Mouse (Mus musculus) spleen, embryonic (tissue): ENCODE measurements around the gene Phlpp2.

Experiments used
- CTCF ChIA-PET: fragments of 350-600 bp; sonication (Branson Sonifier 250); formaldehyde crosslinking; loops from one replicate; lab custom pipeline; 2022; lab: Charles Lee

The Phlpp2 gene

GRCm38 (mm10) chr8:109895355-109895754, 27.0 kb downstream of the Phlpp2 start:
- CTCF ChIA-PET = no interaction called here

GRCm38 (mm10) chr8:109902379-109902778, 34.0 kb downstream of the Phlpp2 start:
- CTCF ChIA-PET = no interaction called here

- CTCF ChIA-PET = no interaction called here
Observed at GRCm38 (mm10) chr8:109903909-109904469, 35.6 kb downstream of the Phlpp2 start.

- CTCF ChIA-PET = interaction anchor here (0.9 kb wide), 1 partner anchor 12 kb away, joined by 3 read pairs; no protein-coding TSS in a partner anchor
Observed at GRCm38 (mm10) chr8:109904928-109905668, 36.8 kb downstream of the Phlpp2 start.

- CTCF ChIA-PET = no interaction called here
Observed at GRCm38 (mm10) chr8:109906907-109907306, 38.6 kb downstream of the Phlpp2 start.

DNA sequence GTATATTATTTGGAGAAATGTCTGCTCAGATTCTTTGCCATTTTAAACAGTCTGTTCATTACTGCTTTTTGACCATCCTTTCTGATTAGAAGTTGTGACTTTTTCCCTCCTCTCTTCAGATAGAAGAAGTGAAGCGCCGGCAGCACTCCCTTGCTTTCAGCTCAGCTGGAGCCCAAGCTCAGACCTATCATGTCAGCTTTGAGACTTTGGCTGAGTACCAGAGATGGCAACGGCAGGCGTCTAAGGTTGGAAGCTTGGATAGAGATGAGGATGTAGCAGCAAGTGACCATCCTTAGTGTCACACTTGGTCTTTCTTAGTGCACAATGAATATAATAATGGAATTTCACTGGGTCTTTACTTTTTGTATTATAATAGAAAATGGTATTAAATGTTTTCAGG, 39.0 kb downstream of the Phlpp2 start:
- CTCF ChIA-PET = no interaction called here

GRCm38 (mm10) chr8:109917277-109917676, 48.9 kb downstream of the Phlpp2 start:
- CTCF ChIA-PET = interaction anchor here (0.6 to 1.3 kb wide), 3 partner anchors 12 to 81 kb away, joined by 3 to 4 read pairs (median 3); no protein-coding TSS in a partner anchor

DNA sequence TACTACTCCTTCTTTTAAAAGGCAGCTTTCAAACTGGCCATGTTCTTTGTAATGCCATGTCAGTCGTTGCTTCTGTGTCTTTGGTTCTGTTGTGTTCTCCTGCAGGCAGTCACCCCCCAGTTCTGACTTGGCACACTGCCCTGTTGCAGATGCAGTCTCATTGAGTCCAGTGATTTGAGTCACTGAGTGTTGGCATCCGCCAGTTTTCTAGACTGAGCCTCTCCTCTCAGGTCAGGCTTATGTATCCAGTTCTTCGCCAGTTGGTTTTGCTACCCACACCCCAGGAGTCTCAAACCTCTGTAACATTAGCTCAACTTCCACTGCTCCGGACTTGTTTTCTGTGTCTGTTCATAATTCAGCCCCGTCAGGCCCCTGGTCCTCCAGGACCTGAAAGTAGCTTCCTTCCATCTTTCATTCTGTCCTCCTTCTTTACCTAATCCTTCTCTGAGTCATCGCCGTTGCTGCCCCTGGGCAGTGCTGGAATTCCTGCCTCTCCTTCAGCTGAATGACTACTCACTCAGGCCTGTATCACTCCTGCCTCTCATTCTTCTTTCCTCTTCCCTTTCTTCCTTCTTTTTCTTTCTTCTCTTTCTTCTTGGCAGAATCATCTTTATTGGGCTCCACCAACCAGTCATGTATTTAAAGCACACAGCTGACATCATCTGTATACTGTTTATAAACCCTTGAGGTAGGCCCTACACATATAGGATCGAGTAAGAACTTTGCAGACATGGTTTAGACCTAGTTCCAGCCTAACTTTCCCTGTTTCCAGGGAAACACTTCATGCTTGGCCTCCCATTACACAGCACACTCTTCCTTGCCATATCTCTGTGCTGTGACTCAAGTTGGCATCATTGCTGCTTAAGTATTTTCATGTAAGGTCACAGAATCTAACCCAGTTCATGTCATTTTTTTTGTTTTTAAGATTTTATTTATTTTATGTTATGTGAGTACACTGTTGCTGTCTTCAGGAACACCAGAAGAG, 52.4 kb downstream of the Phlpp2 start:
- CTCF ChIA-PET = interaction anchor here (0.6 kb wide), 1 partner anchor 1340 kb away, joined by 3 read pairs; no protein-coding TSS in a partner anchor

- CTCF ChIA-PET = no interaction called here
Observed at GRCm38 (mm10) chr8:109941606-109942360, 73.4 kb downstream of the Phlpp2 start.

DNA sequence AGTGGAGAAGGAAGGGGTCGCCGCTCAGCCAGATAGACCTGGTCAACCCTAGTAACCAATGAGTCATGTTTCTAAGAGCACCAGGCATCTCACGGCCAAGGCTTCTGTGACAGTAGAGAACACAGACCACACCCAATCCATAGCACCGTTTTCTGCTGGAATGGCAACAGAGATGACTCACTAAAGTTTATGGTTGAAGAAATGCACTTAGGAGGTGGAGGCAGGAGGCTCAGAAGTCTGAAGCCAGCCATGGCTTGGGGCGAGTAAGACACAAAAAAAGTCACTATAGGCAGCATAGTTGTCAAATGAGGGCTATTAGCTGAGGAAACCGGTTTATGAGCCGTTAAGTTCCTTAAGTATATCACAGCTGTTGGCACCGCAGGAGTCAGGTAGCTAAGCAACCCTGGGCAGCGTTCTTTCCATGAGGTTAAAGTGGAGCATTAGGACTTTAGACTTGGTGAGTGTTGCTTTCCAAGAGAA, 76.9 kb downstream of the Phlpp2 start:
- CTCF ChIA-PET = no interaction called here

DNA sequence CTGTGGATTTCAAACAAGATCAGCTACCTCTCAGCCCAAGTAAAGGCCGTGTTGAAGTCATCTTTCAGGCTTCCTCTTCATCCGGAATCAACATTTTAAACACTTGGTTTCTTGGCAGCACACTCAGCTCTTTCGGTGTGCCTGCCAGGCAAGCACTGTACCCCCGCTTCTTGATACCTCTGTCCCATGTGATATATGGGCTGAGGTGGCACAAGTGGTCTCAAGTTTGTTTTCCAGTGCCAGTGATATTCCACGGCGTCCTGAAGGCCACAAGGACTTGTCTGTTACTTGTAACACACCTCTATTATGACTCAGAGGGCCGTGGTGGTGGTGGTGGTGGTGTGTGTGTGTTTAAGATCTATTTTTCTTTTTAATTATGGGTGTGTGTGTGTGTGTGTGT, 77.4 kb downstream of the Phlpp2 start:
- CTCF ChIA-PET = no interaction called here

DNA sequence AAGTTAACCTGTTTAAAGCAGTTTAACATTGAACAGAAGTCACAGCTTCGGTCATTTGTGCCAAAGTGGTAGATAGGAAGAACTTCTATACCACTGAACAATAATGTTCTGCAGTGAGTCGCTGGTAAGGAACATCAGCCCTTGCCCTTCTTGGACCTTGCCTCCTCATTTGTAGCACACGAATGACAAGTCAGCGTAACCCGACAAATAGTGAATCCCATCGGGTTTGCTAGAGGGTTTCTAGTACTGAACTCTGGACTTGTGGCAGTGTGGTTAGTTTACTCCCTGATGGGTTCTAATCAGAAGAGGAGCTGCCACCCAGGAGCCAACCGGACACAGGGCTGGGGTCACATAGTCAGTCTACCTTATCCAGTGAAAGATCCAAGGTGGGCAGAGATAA, 77.9 kb downstream of the Phlpp2 start:
- CTCF ChIA-PET = no interaction called here

DNA sequence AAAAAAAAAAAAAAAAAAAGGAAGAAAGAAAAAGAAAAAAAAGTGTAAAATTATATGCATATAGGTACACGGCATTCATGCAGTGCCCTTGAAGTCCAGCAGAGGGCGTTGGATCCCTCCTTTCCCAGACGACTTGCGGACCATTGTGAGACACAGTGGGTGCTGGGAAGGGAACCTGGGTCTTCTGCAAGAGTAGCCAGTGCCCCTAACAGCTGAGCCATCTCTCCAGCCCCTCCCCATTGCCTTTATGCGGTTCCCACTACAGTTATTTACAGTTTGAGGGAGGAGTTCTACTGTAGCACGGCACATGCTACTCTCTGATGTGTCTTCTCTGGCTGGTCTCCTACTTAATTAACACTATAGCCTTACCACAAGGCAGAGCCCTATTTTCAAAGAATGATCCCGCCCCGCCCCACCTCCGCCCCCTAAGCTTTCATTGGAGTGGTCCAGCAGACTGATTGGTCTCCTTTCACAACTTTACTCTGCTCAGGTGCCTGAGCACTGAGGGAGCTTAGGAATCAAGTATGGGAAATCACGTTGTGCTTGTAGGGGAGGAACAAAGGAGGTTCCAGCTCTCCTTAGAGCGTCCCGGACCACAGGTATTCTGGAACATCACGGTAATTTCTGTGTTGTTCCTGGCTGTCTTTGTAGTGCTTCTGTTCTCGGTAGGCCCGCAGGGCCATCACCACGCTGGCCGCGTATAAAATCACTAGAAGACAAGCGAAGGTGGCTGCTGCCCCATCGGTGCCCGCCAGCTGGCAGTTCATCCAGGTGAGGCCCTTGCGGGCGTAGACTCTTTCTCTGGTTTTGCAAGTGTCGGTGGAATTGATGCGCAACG, 79.3 kb downstream of the Phlpp2 start:
- CTCF ChIA-PET = interaction anchor here (0.7 kb wide), 1 partner anchor 23 kb away, joined by 3 read pairs; no protein-coding TSS in a partner anchor

DNA sequence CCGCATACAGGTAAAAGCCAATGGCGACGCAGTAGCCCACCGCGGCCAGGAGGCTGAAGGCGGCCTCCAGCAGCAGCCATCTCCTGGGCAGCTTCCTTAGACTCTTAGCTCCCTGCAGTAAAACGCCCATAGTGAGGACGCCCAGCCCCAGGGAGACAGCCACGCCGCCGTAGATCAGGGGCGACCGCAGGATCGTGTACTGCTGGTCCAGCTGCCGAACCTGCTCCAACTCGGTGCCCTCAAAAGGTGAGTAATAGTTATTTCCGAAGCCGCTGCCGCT, 79.9 kb downstream of the Phlpp2 start:
- CTCF ChIA-PET = no interaction called here

GRCm38 (mm10) chr8:109952171-109952570, 83.8 kb downstream of the Phlpp2 start:
- CTCF ChIA-PET = no interaction called here

- CTCF ChIA-PET = no interaction called here
Observed at GRCm38 (mm10) chr8:109954486-109954948, 86.2 kb downstream of the Phlpp2 start.

- CTCF ChIA-PET = no interaction called here
Observed at GRCm38 (mm10) chr8:109957167-109958028, 89.1 kb downstream of the Phlpp2 start.

DNA sequence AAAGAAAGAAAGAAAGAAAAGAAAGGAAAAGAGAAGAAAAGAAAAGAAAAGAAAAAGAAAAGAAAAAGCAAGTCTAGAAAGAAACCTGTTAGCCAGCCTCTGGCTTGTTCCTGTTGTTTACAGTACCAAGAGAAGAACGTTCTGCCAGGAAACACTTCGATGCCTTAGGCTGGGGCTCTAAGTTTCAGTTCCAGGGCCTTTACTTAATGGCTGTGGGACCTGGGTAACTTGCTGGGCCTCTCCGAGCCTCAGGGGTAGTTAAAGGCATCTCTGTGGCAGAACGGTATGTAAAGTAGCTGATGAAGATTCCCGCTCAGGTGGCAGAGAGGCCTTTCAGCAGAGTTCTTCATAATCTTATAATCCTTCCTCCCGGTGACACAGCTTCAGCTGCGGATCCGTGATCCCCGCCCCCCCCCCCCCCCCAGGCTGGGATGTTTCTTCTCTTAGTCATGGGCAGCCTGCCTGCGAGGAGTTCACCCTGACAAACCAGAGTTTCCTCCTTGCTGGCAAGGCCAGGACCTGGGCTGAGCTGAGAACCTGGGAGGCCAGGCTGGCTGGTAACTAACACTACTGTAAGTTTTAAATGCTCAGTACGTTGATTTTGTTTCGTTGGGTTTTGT, 89.8 kb downstream of the Phlpp2 start:
- CTCF ChIA-PET = no interaction called here

GRCm38 (mm10) chr8:109959112-109959511, 90.8 kb downstream of the Phlpp2 start:
- CTCF ChIA-PET = interaction anchor here (0.7 kb wide), 1 partner anchor 1391 kb away, joined by 4 read pairs; no protein-coding TSS in a partner anchor
